Mouse (Mus musculus) lung, postnatal 4 days (tissue): ENCODE results near the gene Tmprss3.

Experiments used
- DNase-seq, 2 experiments: peaks; one replicate each; pipeline ENCODE4 v3.0.0; 2021

Gene Tmprss3

GRCm38 (mm10) chr17:31193360-31193759 lies 5.4 kb downstream of the Tmprss3 start:
- no peak for DNase-seq

DNA sequence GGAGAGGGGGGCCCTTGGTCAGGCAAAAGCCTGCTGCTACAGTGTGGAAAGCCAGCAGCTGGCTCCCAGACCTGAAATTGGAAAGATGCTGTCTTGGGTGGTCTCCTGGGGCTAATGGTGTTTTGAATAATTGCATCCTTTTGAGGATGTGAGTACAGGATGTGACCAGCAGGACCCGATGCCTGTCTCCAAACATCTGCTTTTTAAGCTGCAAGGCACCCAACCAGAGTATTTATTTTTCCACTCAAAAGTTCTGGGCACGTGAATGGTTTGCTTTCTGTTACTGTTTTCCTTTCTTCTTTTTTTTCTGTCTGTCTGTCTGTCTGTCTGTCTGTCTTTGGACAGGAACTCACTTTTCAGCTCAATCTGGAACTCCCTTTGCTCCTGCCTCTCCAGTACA lies 6.1 kb downstream of the Tmprss3 start:
- no peak for DNase-seq

GRCm38 (mm10) chr17:31191825-31192224 lies 7.0 kb downstream of the Tmprss3 start:
- DNase-seq: no peak

- peak; percentile 69 to 79 for DNase-seq
Measured at GRCm38 (mm10) chr17:31187370-31187769, 11.4 kb downstream of the Tmprss3 start.

- DNase-seq: no peak
Measured at GRCm38 (mm10) chr17:31184269-31184990, 14.3 kb downstream of the Tmprss3 start.

DNA sequence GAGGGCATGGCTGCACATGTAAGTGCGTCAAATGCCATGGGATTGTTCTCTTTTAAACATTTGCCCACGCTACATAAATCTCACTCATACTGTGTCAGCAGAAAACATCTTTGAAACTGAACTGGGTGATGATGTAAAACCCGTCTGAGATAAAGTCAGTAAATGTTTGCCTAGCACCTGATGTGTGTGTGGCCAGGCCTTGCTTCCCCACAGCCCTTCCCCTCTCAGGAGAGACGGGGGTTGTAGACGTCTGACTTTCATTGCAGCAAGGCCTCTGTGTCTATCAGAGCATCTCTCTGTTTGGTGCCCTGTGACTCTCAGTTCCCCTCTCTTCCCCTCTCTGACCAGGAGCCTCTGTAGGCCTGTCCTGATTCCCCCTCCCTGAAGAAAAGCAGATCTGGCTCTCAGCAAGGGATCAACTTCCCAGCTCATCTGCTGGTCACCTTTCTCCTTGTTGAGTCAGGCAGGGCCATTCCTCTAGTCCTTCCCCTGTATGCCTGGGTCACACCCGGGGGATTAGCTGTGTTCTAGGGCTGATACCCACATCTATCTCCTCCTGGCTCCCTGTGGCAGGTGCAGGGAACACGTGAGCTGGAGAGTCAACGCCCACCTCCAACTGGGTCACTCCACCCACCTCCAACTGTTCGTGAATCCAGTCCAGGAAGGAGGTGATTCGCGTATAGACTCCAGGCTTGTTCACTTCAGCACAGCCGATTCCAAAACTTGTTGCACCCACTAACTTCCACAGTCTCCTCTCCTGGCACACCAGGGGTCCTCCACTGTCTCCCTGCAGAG lies 15.4 kb downstream of the Tmprss3 start:
- DNase-seq: no peak

GRCm38 (mm10) chr17:31181490-31181889 lies 17.3 kb downstream of the Tmprss3 start:
- peak in 1 of 2 experiments; percentile 10 for DNase-seq

GRCm38 (mm10) chr17:31176321-31176720 lies 22.5 kb downstream of the Tmprss3 start:
- no peak for DNase-seq

DNA sequence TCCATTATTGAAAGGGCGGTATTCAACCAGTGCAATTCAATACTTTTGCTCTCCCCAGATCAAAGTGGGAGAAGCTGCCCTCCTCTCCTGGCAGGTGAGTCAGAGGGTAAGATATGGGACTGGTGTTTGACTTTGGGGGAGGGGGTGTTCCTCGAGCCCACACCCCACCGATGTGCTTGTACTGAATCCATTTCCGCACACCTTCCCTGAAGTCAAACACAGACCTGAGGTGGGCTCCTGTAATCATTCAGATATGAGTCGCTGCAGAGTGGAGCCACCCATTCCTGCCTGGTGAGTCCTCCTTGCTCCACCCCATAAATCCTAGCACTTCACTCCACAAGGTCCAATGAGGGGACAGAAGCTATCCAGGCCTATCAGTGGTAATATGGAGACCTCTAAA lies 29.0 kb downstream of the Tmprss3 start:
- DNase-seq: no peak

GRCm38 (mm10) chr17:31165127-31165526 lies 33.6 kb downstream of the Tmprss3 start, which contains the start of gene Tff1:
TSS of gene Tff1 (minus strand) at chr17:31165277.
- DNase-seq: no peak

DNA sequence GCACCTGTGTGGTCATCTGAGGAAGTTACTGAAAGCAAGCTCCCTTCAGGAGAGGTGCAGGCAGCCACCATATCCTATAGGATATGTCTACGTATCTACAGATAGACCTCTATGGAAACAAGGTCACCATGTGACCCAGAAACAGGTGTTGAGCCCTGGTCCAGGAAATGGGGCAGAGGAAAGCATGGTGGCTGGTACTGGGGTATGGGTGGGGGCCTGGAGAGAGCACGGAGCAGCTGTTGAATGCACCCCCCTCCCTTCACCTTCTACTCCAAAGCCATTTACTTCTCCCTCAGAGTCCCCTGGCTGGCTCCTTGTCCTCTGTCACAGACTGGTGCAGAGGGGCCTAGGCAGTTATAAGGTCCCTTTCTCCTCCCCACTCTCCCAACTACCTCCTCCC lies 35.0 kb downstream of the Tmprss3 start:
- DNase-seq: no peak

DNA sequence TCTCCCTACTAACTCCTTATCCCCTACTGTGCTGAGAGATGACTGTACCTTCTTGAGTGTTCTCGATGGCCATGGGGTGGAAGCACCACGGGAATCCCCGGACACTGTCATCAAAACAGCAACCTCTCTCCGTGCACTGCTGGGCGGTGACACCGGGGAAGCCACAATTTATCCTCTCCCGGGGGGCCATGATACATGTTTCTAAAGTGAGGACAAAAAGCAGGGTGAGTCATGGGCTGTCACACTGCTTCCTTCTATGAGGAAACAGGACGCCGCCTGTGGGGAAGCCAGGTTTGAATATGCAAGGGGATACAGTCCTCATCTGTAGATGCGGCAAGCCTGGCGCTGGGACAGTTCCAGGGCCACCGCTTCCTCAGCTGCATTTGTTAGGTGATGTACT lies 36.2 kb downstream of the Tmprss3 start:
- no peak for DNase-seq

- DNase-seq: no peak
Measured at GRCm38 (mm10) chr17:31160291-31160690, 38.5 kb downstream of the Tmprss3 start.

DNA sequence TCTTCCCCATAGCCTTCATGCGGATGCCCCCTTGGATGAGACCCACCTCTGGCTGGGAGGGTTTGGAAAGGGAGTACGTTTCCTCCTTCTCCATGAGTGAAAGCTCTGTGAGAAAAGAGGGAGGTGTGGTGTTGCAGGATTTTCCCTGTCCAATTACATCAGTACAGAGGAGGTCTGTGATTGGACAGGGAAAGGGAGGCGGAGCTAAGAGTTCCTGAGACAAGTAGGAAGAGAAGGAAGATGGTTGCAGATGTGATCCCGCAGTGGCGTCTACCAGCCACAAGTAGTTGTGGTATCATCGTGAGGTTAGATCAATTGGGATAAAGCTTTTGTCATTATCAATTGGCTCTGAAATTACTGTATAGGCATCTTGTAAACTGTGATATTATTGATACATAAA lies 40.9 kb downstream of the Tmprss3 start:
- no peak for DNase-seq

DNA sequence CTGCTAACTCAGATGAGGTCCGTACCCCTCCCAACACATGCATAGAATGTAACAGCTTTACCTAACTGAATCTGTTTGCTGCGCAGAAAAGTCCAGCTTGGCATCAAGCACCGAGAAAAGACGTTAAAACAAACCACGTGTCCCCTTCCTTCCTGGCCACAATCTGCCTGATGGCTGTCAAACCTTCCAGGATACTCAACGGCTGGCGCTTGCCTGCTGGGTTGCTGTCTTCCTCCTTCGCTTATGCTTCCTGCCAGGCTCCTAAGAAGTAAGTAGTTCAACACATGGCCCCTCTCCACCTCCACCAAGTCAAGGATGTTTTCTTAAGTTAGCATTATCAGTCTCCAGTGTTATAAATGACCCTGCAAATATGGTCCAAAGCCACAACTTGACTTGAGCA lies 45.0 kb downstream of the Tmprss3 start:
- DNase-seq: no peak

DNA sequence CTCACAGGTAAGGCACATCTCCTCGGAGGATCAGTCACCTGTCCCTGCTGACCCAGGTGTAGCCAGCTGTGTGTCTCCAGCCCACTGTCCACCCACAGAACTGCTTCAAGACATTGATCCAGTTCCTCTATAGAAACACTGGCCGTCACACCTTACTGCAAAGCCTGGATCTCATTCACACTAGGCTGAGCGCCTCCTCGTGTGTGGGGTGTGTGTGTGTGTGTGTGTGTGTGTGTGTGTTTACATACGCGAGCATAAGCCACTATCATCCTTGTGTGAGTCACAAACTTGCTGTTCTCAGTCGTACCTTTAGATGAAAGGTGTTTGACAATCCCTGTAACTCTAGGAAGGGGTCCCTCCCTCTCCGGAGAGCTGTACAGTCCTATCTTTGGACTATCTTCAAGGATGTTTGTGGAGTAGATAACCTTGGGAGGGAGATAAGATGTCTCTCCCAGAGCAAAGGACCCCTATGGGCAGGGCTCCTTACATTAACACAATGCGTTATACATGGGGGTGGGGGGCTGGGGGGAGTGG lies 45.7 kb downstream of the Tmprss3 start:
- DNase-seq: no peak

DNA sequence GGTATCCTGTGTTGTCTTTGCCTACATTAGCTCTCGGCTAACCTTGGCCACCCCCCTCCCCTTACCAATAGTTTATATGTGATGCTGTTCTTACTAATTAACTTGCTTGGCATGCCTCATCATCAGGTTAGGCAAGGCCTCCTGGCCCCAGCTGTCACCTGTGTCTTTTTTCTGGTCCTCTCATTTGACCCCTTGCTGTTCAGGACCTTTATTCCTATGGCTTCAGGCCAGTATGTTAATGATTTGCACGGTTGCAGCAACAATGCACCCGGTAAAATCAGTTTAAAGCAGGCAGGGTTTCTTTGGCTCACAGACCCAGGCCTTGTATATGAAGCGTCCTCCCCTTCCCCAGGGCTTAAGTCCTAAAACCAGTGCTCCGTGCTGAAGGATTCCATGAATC lies 46.3 kb downstream of the Tmprss3 start:
- no peak for DNase-seq

GRCm38 (mm10) chr17:31145998-31146397 lies 52.8 kb downstream of the Tmprss3 start:
- DNase-seq: no peak

- DNase-seq: peak; percentile 12 to 41
Measured at GRCm38 (mm10) chr17:31144040-31145037, 54.4 kb downstream of the Tmprss3 start, which contains the start of gene Tff2. TSS of gene Tff2 (minus strand) at chr17:31144282.

DNA sequence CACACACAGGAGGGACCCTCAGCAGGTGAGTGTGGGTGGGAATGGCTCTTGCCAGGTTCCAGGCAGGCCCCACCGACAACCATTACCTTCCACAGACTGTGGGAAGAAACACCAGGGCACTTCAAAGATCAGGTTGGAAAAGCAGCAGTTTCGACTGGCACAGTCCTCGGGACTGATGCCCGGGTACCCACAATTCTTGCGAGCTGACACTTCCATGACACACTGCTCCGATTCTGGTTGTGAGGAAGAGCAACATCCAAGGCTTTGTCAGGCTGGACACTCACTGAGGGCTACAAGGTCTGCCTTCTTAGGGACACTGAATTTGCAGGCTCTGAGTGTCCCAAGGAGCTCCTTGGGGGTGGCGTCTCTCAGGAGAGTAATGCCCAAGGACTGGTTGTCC lies 56.7 kb downstream of the Tmprss3 start:
- DNase-seq: no peak

- DNase-seq: peak; percentile 36 to 73
Measured at GRCm38 (mm10) chr17:31138398-31138797, 60.4 kb downstream of the Tmprss3 start.

DNA sequence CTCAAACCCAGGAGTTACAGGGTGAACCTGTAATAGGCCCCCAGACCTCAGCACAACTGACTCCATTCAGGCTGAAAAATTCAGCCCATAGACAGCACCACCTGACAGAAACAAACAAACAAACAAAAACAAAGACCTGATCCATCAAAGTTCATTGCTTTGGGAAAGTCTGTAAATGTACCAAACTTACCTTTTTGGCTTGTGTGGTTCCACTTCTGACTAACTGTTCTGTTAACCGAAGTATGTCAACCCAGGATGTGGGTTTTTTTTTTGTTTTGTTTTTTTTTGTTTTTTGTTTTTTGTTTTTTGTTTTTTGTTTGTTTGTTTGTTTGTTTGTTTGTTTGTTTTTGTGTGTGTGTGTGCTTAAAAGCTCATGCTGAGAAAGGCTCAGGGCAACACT lies 62.0 kb downstream of the Tmprss3 start:
- no peak for DNase-seq

DNA sequence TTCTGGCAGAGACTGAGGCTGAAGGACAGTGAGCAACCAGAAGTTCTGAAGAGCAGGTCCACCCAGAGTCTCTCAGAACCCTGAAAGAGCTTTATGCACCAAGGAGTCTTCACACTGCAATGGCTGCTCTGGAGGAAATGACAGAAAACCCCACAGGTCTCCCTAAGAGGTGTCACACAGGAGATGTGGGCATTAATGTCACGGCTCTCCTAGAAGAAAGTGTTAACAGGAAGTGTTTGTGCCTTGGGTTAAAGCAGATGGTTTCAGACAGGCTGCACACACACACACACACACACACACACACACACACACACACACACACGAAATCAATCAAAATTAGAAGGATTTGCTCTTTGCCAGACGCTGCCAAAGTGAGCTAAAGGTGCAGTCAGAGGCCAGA lies 62.5 kb downstream of the Tmprss3 start:
- no peak for DNase-seq
